Mouse (Mus musculus) small intestine, adult 2 months (tissue): ENCODE results near the gene Treml2.

Experiments used
- CTCF ChIP-seq: fragments of 200-500 bp; IDR thresholded peaks from 2 replicates; pipeline ENCODE4 v1.5.1; 2012; ENCODE audit warnings: low read depth, mild to moderate bottlenecking, control low read depth, inconsistent platforms, low read length, moderate library complexity, mixed read lengths; ENCODE audit not compliant: insufficient replicate concordance, insufficient read length; ENCODE audit errors: extremely low read depth
- POLR2A ChIP-seq: fragments of 200-500 bp; IDR thresholded peaks from 2 replicates; pipeline ENCODE4 v1.6.1; 2012; ENCODE audit warnings: low read depth, mild to moderate bottlenecking, control low read depth, inconsistent platforms, low read length, moderate library complexity

DNA sequence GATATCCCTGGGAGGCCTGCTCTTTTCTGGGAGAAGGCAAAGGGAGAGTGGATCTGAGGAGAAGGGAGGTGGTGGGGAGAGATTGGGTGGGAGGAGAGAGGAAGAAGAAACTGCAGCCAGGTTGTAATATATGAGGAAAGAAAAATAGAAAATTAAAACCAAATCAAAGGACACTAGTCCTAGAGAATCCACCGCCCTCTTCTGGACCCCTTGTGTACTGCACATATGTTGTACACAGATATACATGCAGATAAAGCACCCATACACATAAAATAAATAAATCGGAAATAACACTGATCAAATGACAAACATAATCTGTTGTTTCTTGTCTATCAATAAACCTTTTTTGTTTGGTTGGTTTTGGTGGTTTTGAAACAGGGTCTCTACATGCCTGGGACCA, 12.0 kb upstream of the Treml2 start:
- no peak for TF ChIP-seq CTCF
- TF ChIP-seq POLR2A, result no peak
